Mouse (Mus musculus): ENCODE data around the gene Ryr2. TPM values are rescaled to one million over a fixed set of nuclear protein-coding genes. Genes with fewer than 3 reads are reported as not detected.

Gene Ryr2
- polyA plus RNA-seq, 1 experiment from 2014 or later: 0.32 TPM

- H3K36me3 ChIP-seq (ENCODE audit: control insufficient read depth, insufficient read depth, low read length): no peaks in the 10 kb centered on the region
- no peak overlapping the region for H3K4me2 ChIP-seq (replicated peaks; ENCODE audit: low read depth, low read length)
- no peak for ATAC-seq (ENCODE audit: low FRiP score, low TSS enrichment)
- H3K27ac ChIP-seq (ENCODE audit: low read depth, low read length): no peak overlapping the region
- H3K9me3 ChIP-seq (ENCODE audit: control insufficient read depth, low read length): no peaks in the 10 kb centered on the region
- no peaks in the 10 kb centered on the region for H3K4me1 ChIP-seq (ENCODE audit: control insufficient read depth, insufficient read depth, low read length)
- H3K9ac ChIP-seq (ENCODE audit: low read depth, low read length): no peak overlapping the region
- WGBS: 40% methylated on average over 5 of the region's 5 CpGs
- no peaks in the 10 kb centered on the region for H3K27me3 ChIP-seq (ENCODE audit: control insufficient read depth, insufficient read depth, low read length)
- H3K4me3 ChIP-seq (ENCODE audit: low read length): no peak overlapping the region
Observed at GRCm38 (mm10) chr13:11790536-11790935, 316.2 kb downstream of the Ryr2 start.

- Histone ChIP-seq H3K27ac (ENCODE audit: low read depth, low read length) (no peak overlapping the region), H3K4me1 (ENCODE audit: control insufficient read depth, insufficient read depth, low read length) (no peaks in the 10 kb centered on the region), H3K4me3 (ENCODE audit: low read length) (no peak overlapping the region), H3K9me3 (ENCODE audit: control insufficient read depth, low read length) (no peaks in the 10 kb centered on the region), H3K4me2 (replicated peaks; ENCODE audit: low read depth, low read length) (no peak overlapping the region), H3K9ac (ENCODE audit: low read depth, low read length) (no peak overlapping the region), H3K36me3 (ENCODE audit: control insufficient read depth, insufficient read depth, low read length) (no peaks in the 10 kb centered on the region), H3K27me3 (ENCODE audit: control insufficient read depth, insufficient read depth, low read length) (no peaks in the 10 kb centered on the region)
- 69% methylated on average over 3 of the region's 3 CpGs for WGBS
- ATAC-seq (ENCODE audit: low FRiP score, low TSS enrichment): no peak
Observed at GRCm38 (mm10) chr13:11782411-11783155, 324.2 kb downstream of the Ryr2 start.

- no peak for ATAC-seq (ENCODE audit: low FRiP score, low TSS enrichment)
- no peak overlapping the region for H3K27ac ChIP-seq (ENCODE audit: low read depth, low read length)
- H3K4me2 ChIP-seq (replicated peaks; ENCODE audit: low read depth, low read length): no peak overlapping the region
- H3K4me1 ChIP-seq (ENCODE audit: control insufficient read depth, insufficient read depth, low read length): no peaks in the 10 kb centered on the region
- H3K4me3 ChIP-seq (ENCODE audit: low read length): no peak overlapping the region
- no peaks in the 10 kb centered on the region for H3K27me3 ChIP-seq (ENCODE audit: control insufficient read depth, insufficient read depth, low read length)
- H3K9ac ChIP-seq (ENCODE audit: low read depth, low read length): no peak overlapping the region
- H3K9me3 ChIP-seq (ENCODE audit: control insufficient read depth, low read length): no peaks in the 10 kb centered on the region
- no peaks in the 10 kb centered on the region for H3K36me3 ChIP-seq (ENCODE audit: control insufficient read depth, insufficient read depth, low read length)
- 63% methylated on average over 2 of the region's 2 CpGs for WGBS
Observed at GRCm38 (mm10) chr13:11781065-11781464, 325.7 kb downstream of the Ryr2 start.

- Histone ChIP-seq H3K36me3 (ENCODE audit: control insufficient read depth, insufficient read depth, low read length) (no peaks in the 10 kb centered on the region), H3K9me3 (ENCODE audit: control insufficient read depth, low read length) (no peaks in the 10 kb centered on the region), H3K9ac (ENCODE audit: low read depth, low read length) (no peak overlapping the region), H3K27ac (ENCODE audit: low read depth, low read length) (no peak overlapping the region), H3K4me1 (ENCODE audit: control insufficient read depth, insufficient read depth, low read length) (no peaks in the 10 kb centered on the region), H3K4me2 (replicated peaks; ENCODE audit: low read depth, low read length) (no peak overlapping the region), H3K4me3 (ENCODE audit: low read length) (no peak overlapping the region), H3K27me3 (ENCODE audit: control insufficient read depth, insufficient read depth, low read length) (no peaks in the 10 kb centered on the region)
- ATAC-seq (ENCODE audit: low FRiP score, low TSS enrichment): no peak
- 84% methylated on average over 6 of the region's 6 CpGs for WGBS
Observed at GRCm38 (mm10) chr13:11777726-11778125, 329.0 kb downstream of the Ryr2 start.

- Histone ChIP-seq H3K9me3 (ENCODE audit: control insufficient read depth, low read length) (no peaks in the 10 kb centered on the region), H3K36me3 (ENCODE audit: control insufficient read depth, insufficient read depth, low read length) (no peaks in the 10 kb centered on the region), H3K4me2 (replicated peaks; ENCODE audit: low read depth, low read length) (no peak overlapping the region), H3K4me3 (ENCODE audit: low read length) (no peak overlapping the region), H3K27me3 (ENCODE audit: control insufficient read depth, insufficient read depth, low read length) (no peaks in the 10 kb centered on the region), H3K9ac (ENCODE audit: low read depth, low read length) (no peak overlapping the region), H3K4me1 (ENCODE audit: control insufficient read depth, insufficient read depth, low read length) (no peaks in the 10 kb centered on the region), H3K27ac (ENCODE audit: low read depth, low read length) (no peak overlapping the region)
- WGBS: 92% methylated on average over 8 of the region's 8 CpGs
- no peak for ATAC-seq (ENCODE audit: low FRiP score, low TSS enrichment)
Observed at GRCm38 (mm10) chr13:11772173-11772572, 334.6 kb downstream of the Ryr2 start.

GRCm38 (mm10) chr13:11766899-11767298 lies 339.8 kb downstream of the Ryr2 start:
- Histone ChIP-seq H3K9me3 (ENCODE audit: control insufficient read depth, low read length) (no peaks in the 10 kb centered on the region; the same call in 1 of the 2 replicates), H3K4me1 (ENCODE audit: control insufficient read depth, insufficient read depth, low read length) (no peaks in the 10 kb centered on the region), H3K4me2 (replicated peaks; ENCODE audit: low read depth, low read length) (no peak overlapping the region), H3K9ac (ENCODE audit: low read depth, low read length) (no peak overlapping the region), H3K27me3 (ENCODE audit: control insufficient read depth, insufficient read depth, low read length) (no peaks in the 10 kb centered on the region), H3K4me3 (ENCODE audit: low read length) (no peak overlapping the region), H3K36me3 (ENCODE audit: control insufficient read depth, insufficient read depth, low read length) (no peaks in the 10 kb centered on the region), H3K27ac (ENCODE audit: low read depth, low read length) (no peak overlapping the region)
- 71% methylated on average over 2 of the region's 2 CpGs for WGBS
- no peak for ATAC-seq (ENCODE audit: low FRiP score, low TSS enrichment)

- Histone ChIP-seq H3K9ac (ENCODE audit: low read depth, low read length) (no peak overlapping the region), H3K27ac (ENCODE audit: low read depth, low read length) (no peak overlapping the region), H3K4me1 (ENCODE audit: control insufficient read depth, insufficient read depth, low read length) (no peaks in the 10 kb centered on the region), H3K9me3 (ENCODE audit: control insufficient read depth, low read length) (no peaks in the 10 kb centered on the region; the same call in 1 of the 2 replicates), H3K36me3 (ENCODE audit: control insufficient read depth, insufficient read depth, low read length) (no peaks in the 10 kb centered on the region), H3K4me2 (replicated peaks; ENCODE audit: low read depth, low read length) (no peak overlapping the region), H3K27me3 (ENCODE audit: control insufficient read depth, insufficient read depth, low read length) (peaks cover 3% of the 10 kb centered on the region; the same call in 1 of the 2 replicates), H3K4me3 (ENCODE audit: low read length) (no peak overlapping the region)
- 82% methylated on average over 4 of the region's 4 CpGs for WGBS
- no peak for ATAC-seq (ENCODE audit: low FRiP score, low TSS enrichment)
Observed at GRCm38 (mm10) chr13:11763925-11764324, 342.8 kb downstream of the Ryr2 start.

- H3K27me3 ChIP-seq (ENCODE audit: control insufficient read depth, insufficient read depth, low read length): peaks cover 3% of the 10 kb centered on the region; the same call in 1 of the 2 replicates
- no peak for ATAC-seq (ENCODE audit: low FRiP score, low TSS enrichment)
- H3K4me1 ChIP-seq (ENCODE audit: control insufficient read depth, insufficient read depth, low read length): no peaks in the 10 kb centered on the region
- WGBS: 87% methylated on average over 3 of the region's 3 CpGs
- H3K4me3 ChIP-seq (ENCODE audit: low read length): no peak overlapping the region
- H3K9me3 ChIP-seq (ENCODE audit: control insufficient read depth, low read length): no peaks in the 10 kb centered on the region; the same call in 1 of the 2 replicates
- no peaks in the 10 kb centered on the region for H3K36me3 ChIP-seq (ENCODE audit: control insufficient read depth, insufficient read depth, low read length)
- no peak overlapping the region for H3K4me2 ChIP-seq (replicated peaks; ENCODE audit: low read depth, low read length)
- H3K9ac ChIP-seq (ENCODE audit: low read depth, low read length): no peak overlapping the region
- no peak overlapping the region for H3K27ac ChIP-seq (ENCODE audit: low read depth, low read length)
Observed at GRCm38 (mm10) chr13:11763104-11763503, 343.6 kb downstream of the Ryr2 start.

- H3K4me3 ChIP-seq (ENCODE audit: low read length): no peak overlapping the region
- no peaks in the 10 kb centered on the region for H3K4me1 ChIP-seq (ENCODE audit: control insufficient read depth, insufficient read depth, low read length)
- H3K36me3 ChIP-seq (ENCODE audit: control insufficient read depth, insufficient read depth, low read length): no peaks in the 10 kb centered on the region
- H3K9me3 ChIP-seq (ENCODE audit: control insufficient read depth, low read length): no peaks in the 10 kb centered on the region
- H3K27me3 ChIP-seq (ENCODE audit: control insufficient read depth, insufficient read depth, low read length): peaks cover 3% of the 10 kb centered on the region; the same call in 1 of the 2 replicates
- no peak for ATAC-seq (ENCODE audit: low FRiP score, low TSS enrichment)
- H3K9ac ChIP-seq (ENCODE audit: low read depth, low read length): no peak overlapping the region
- 79% methylated on average over 7 of the region's 7 CpGs for WGBS
- H3K4me2 ChIP-seq (replicated peaks; ENCODE audit: low read depth, low read length): no peak overlapping the region
- H3K27ac ChIP-seq (ENCODE audit: low read depth, low read length): no peak overlapping the region
Observed at GRCm38 (mm10) chr13:11757894-11758293, 348.9 kb downstream of the Ryr2 start.
